Mouse (Mus musculus): ENCODE results near the gene 1700024P04Rik.
"Not testable (repeated sequence)": the region's sequence is repeated elsewhere in the genome, so short reads cannot be mapped to it uniquely, and the experiment has no call there.

1700024P04Rik gene

GRCm38 (mm10) chr13:98984465-98984864, at the start of gene 1700024P04Rik:
Gene 1700024P04Rik (minus strand): TSS chr13:98984565.
- no peak for DNase-seq (ENCODE audit: low read depth, low spot score)

- no peak for DNase-seq (ENCODE audit: low read depth, low spot score)
Measured at GRCm38 (mm10) chr13:99031223-99032216, 47.2 kb upstream of the 1700024P04Rik start.

GRCm38 (mm10) chr13:99030579-99031200, 46.3 kb upstream of the 1700024P04Rik start:
- no peak for DNase-seq (ENCODE audit: low read depth, low spot score)

DNA sequence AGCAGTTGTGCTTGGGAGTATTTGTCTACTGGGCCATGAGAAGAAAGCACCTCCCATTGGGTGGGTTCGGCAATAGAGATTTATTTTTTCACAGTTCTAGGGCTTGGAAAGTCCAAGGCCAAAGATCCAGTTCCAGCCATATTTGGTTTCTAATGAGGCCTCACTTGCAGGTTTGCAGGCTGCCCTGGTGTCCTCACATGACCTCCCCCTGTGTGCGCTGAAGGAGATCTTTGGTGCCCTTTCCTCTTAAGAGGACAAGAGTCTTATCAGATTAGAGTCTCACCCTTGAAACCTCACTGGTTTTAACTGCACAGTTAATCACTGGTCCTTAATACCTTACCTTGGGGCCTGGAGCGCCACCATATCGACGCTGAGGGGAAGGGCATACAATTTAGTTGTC, 40.9 kb upstream of the 1700024P04Rik start:
- no peak for DNase-seq (ENCODE audit: low read depth, low spot score)

DNA sequence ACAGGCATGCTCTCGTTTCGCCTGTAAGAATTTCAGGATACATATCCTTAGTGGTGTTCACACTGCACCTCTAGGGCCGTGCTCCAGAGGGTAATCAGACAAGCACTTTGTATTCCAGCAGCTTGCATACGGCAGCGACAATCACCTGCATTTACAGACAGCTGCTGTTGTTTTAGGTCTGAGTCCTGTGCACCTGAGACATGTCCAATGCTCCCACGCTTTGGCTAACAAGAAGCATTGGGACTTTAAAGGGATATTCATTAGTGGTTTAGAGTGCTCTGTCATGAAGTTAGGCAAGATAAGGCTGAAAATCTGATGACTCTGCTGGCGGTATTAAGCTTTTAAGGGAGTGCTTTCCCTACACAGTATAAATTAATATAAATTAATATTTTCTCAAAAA, 37.7 kb upstream of the 1700024P04Rik start:
- no peak for DNase-seq (ENCODE audit: low read depth, low spot score)

DNA sequence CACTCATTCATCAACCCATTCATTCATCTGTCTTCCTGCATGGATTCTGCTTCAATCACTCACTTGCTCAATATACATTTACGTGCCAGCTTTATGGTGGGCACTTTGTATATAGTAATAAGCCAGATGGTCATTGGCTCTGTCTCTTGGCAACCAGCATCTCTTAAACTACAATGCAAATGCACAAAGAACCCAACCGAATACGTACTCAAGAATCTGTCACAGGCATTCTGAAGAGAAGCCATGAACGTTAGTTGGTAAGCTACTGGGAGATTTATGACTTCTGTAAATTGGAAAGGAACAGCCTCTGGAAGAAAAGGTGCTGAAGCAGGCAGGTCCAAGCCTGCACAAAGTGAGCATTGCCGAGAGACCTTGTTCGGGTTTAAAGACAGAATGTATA, 36.8 kb upstream of the 1700024P04Rik start:
- DNase-seq (ENCODE audit: low read depth, low spot score) = no peak

DNA sequence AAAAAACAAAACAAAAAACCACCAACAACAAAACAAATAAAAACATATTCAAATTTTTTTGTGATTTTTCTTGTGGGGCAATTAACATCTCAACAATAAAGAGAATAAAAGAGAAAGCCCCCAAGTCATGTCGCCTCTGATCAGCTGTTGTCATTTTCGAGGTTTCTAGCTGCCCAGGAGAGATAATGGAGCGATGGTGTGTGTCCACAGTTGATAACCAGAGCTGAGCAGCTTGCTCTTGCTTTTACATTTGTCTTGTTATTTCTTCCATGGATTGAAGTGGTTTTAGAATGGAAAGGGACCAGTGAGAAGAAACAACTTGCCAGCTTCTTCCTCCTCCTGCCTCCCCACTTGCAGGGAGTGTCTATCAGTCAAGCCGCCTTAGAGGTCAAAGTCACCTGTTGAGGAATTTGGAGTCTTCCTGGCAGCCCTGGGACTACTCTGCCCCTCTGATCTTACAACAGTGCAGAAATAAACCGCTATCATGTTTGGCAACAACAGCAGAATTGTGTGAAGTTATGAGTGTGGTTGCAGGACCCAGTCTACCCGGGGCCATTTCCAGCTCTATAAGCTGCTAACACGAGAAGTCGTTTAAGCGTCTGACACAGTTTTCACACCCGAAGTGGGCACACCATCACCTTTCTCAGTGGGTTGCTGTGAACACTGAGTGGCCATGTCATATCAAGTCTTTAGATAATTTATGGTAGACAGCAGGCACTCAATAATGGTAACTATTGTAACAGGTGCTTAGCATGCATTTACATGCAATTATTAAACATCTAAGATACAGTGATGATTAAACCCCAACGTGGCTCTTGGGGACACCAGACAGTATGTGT, 35.7 kb upstream of the 1700024P04Rik start:
- DNase-seq (ENCODE audit: low read depth, low spot score) = no peak

DNA sequence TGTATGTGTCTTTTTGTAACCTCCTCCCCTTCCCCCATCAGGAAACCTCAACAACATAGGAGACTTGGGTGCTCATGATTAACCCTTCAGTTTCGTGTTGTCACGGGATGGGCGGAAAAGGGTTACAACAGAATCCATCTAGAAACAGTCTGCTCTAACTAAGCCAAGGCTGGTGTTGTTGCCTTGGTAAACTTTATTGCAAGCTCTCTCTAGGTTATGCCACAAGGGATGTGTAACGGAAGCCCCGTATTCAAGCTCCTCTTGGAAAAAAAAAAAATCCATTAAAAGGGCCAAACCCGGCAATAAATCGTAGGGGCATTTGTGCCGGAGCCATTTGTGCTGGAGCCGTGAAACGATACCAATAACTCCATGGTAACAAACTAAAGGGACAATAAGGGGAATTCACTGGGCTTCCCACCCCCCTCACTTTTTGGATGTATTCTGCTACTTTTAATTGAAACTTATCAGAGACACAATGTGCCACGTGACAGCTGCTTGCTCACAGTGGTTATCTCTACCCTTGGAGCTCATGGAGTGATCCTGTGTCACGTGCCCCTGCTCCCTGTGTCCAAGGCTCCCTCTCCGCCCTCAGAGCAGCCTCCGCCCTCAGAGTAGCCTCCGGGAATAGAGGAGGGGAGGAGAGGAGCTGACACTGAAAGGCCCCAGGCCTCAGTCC, 34.3 kb upstream of the 1700024P04Rik start:
- DNase-seq (ENCODE audit: low read depth, low spot score) = no peak

GRCm38 (mm10) chr13:99016696-99017095, 32.3 kb upstream of the 1700024P04Rik start:
- no peak for DNase-seq (ENCODE audit: low read depth, low spot score)

- DNase-seq (ENCODE audit: low read depth, low spot score) = no peak
Measured at GRCm38 (mm10) chr13:99012891-99013290, 28.5 kb upstream of the 1700024P04Rik start.

DNA sequence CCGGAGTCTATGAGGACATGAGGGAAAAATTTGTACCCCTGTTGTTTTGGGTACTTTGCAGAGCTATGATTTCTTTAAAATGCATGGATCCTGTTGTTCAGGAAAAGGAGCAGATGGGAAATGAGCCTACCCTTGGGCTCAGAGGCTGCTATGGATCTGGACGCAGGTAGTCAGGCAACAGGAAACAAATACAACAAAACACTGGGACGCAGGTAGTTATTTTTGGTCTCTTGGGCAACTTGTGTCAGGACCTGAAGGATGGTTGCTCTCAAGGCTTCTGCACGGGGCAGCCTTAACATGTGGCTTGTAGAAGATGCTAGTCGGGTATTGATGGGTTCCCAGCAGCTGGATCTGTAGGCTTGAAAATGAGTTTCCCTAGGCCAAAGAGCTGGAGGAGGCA, 23.6 kb upstream of the 1700024P04Rik start:
- no peak for DNase-seq (ENCODE audit: low read depth, low spot score)

- no peak for DNase-seq (ENCODE audit: low read depth, low spot score)
Measured at GRCm38 (mm10) chr13:99006389-99007099, 22.2 kb upstream of the 1700024P04Rik start.

DNA sequence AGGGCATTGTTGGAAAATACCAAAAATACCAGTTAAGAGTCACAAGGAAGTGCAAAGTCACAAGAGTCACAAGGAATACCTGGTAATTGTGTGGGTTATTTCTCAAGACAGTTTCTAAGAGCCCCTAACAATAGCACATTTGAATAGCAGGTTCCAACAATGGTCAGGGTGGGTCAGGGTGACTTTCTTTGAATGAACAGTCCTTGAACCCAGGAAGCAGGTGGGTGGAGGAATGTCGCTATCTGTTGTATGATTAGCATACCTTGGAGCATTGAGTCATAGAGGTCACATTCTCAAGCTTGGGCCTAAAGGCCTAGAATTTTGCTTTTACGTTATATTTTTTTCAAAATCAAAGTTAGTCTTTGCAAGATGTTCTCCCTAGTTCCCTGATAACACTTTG, 17.3 kb upstream of the 1700024P04Rik start:
- DNase-seq (ENCODE audit: low read depth, low spot score) = not testable (repeated sequence)

GRCm38 (mm10) chr13:98997025-98997424, 12.7 kb upstream of the 1700024P04Rik start:
- DNase-seq (ENCODE audit: low read depth, low spot score) = no peak

DNA sequence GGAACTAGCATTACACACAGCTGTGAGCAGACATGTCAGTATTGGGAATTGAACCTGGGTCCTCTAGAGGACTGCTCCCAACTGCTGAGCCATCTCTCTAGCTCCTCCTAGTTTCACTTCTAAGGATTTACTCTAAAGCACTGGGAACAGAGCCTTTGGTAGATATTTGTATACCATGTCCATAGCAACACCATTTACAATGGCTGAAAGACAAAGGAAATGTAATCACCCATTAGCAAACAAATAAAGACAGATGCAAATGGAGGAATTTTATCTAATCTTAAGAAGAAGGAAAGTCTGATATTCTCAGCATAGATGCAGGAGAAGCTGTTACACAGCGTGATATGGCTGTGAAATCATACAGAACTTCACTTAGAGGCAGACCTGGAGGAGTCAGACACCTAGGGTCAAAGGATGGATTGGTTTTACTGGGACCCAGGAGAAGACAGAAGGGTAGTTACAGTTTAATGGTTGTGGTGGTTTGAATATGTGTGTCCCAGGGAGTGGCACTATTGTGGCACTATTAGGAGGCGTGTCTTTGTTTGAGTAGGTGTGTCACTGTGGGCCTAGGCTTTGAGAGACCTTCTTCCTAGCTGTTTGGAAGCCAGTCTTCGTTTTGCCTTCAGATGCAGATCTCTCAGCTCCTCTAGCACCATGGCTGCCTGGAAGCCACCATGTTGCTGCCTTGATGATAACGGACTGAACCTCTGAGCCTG, 7.1 kb downstream of the 1700024P04Rik start:
- no peak for DNase-seq (ENCODE audit: low read depth, low spot score)

DNA sequence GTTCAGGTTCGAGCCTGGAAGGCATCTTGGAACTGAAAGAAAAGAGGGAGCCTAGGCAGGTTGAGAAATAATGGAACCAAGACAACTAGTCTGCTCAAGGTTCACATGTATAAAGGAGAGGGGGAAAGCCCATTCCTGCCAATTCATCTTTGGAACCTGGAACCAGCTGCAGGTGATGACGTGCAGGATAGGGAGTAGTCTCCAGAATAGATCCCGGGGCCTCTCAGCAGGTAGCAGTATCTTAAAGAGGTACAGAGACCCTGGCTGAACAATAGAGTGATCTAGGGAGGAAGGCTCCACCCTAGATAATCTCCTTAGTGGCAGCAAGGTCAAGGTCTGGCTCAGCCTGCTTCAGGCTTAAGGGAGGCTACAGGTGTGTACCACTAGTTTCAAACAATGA, 8.3 kb downstream of the 1700024P04Rik start:
- DNase-seq (ENCODE audit: low read depth, low spot score) = not testable (repeated sequence)

GRCm38 (mm10) chr13:98972090-98972489, 12.3 kb downstream of the 1700024P04Rik start:
- no peak for DNase-seq (ENCODE audit: low read depth, low spot score)

DNA sequence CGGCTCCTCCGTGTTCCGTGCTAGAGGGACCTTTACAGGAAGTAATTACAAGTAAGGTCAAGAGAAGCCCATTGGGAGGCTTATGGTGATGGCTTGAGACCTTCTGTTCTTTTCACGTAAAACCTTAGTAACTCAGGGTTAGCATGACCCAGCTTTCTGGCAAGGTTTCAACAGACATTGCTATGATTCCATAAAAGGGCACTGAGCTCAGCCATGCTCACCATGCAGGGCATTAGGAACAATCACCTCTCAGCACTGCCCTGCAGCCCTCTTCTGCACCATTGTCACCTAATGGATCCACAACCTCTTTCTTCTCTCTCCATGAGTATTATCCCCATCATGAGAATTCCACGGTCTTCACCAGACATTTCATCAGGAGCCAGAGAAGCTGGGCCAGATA, 12.7 kb downstream of the 1700024P04Rik start:
- DNase-seq (ENCODE audit: low read depth, low spot score) = no peak

- DNase-seq (ENCODE audit: low read depth, low spot score) = no peak
Measured at GRCm38 (mm10) chr13:98968517-98968916, 15.8 kb downstream of the 1700024P04Rik start.

DNA sequence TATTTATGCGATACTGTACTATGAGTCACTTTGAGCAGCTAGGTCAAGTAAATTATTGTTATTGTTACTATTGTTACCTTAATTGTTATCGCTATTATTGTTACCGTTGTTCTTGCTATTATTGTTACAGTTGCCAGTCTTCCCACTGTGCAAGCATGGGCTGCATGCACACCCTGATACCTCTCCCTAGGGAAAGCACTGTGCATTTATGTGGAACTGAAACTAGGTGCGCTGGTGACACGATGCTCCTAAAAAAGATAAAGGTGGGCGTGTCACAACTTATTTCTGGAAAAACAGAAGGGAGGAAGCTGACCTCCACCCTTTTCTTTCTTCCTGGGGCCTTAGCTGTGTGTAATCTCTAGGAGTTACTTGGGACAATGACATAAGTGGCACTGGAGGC, 16.4 kb downstream of the 1700024P04Rik start:
- DNase-seq (ENCODE audit: low read depth, low spot score) = no peak

All from CD4-positive, CD25-positive, alpha-beta regulatory T cell, adult 2 months (primary cell).